Mouse (Mus musculus) CH12.LX (cell line): Measurements from ENCODE around the gene Dnaaf2. TPM values are rescaled to one million over a fixed set of nuclear protein-coding genes. Genes with fewer than 3 reads are reported as not detected.

Experiments used
- DNase-seq: peaks from one replicate; pipeline ENCODE4 v3.0.0-alpha.2; 2013; ENCODE audit errors: extremely low read depth
- H3K27ac ChIP-seq: 2 replicates; pipeline ENCODE4 v1.5.1; 2012; ENCODE audit warnings: low read depth, mild to moderate bottlenecking, control low read depth, moderate library complexity; ENCODE audit not compliant: insufficient read depth
- H3K27me3 ChIP-seq: replicated peaks from 2 replicates; pipeline ENCODE3; 2012; ENCODE audit warnings: inconsistent platforms
- H3K36me3 ChIP-seq, 2 experiments: replicated peaks in 1 of 2; 2 replicates each; pipeline versions ENCODE3 to v1.6.1; 2012; ENCODE audit warnings: inconsistent platforms in 1 of 2, low read length in 1 of 2, mild to moderate bottlenecking in 1 of 2, mixed read lengths in 1 of 2, moderate library complexity in 1 of 2; ENCODE audit not compliant: control insufficient read depth in 1 of 2, insufficient read depth in 1 of 2
- H3K4me1 ChIP-seq, 2 experiments: 2 replicates each; pipeline ENCODE4 v1.6.1; 2012; ENCODE audit warnings: inconsistent platforms in 1 of 2, moderate library complexity in 1 of 2; ENCODE audit not compliant: insufficient read depth in 2 of 2, control insufficient read depth in 1 of 2
- H3K4me2 ChIP-seq: 2 replicates; pipeline ENCODE4 v1.6.1; 2012; ENCODE audit warnings: low read depth, mild to moderate bottlenecking, control low read depth; ENCODE audit not compliant: poor library complexity, insufficient read depth, severe bottlenecking
- H3K4me3 ChIP-seq, 3 experiments: fragments of 150-350 bp in 1 of 3; sonication (generic) in 1 of 3; replicated peaks in 1 of 3; 2 replicates each; pipeline versions ENCODE3 to v1.5.1; 2011 to 2012; ENCODE audit warnings: low read depth in 2 of 3, low read length in 2 of 3, mild to moderate bottlenecking in 2 of 3, moderate library complexity in 2 of 3, control low read depth in 1 of 3, improper control_type of control experiment in 1 of 3, inconsistent platforms in 1 of 3, mixed read lengths in 1 of 3; ENCODE audit not compliant: poor library complexity in 1 of 3
- H3K79me2 ChIP-seq: replicated peaks from 2 replicates; pipeline ENCODE4 v1.6.1; 2012; ENCODE audit warnings: mild to moderate bottlenecking, moderate library complexity; ENCODE audit not compliant: control insufficient read depth, poor library complexity, insufficient read depth, severe bottlenecking; ENCODE audit errors: extremely low read depth
- H3K9ac ChIP-seq: 2 replicates; pipeline ENCODE4 v1.6.1; 2012; ENCODE audit warnings: low read depth, mild to moderate bottlenecking, control low read depth, moderate library complexity; ENCODE audit not compliant: insufficient read depth
- H3K9me3 ChIP-seq: replicated peaks from 2 replicates; pipeline ENCODE3; 2012; ENCODE audit warnings: low read length, inconsistent platforms, mixed read lengths
- CHD2 ChIP-seq: IDR thresholded peaks from 2 replicates; pipeline ENCODE4 v1.6.1; 2011; ENCODE audit warnings: low read length, improper control_type of control experiment
- CTCF ChIP-seq, 2 experiments: IDR thresholded peaks in 1 of 2; conservative IDR thresholded peaks in 1 of 2; 2 replicates each; pipeline ENCODE4 v1.5.1; 2011 to 2012; ENCODE audit warnings: low read depth in 2 of 2, low read length in 2 of 2, improper control_type of control experiment in 1 of 2, inconsistent platforms in 1 of 2, mild to moderate bottlenecking in 1 of 2, moderate library complexity in 1 of 2
- NELFE ChIP-seq: IDR thresholded peaks from 2 replicates; pipeline ENCODE4 v1.6.1; 2011; ENCODE audit warnings: low read depth, low read length, improper control_type of control experiment
- POLR2A ChIP-seq: IDR thresholded peaks from 2 replicates; pipeline ENCODE4 v1.6.1; 2011; ENCODE audit warnings: low read depth, mild to moderate bottlenecking, improper control_type of control experiment, low read length
- POLR2AphosphoS2 ChIP-seq: IDR thresholded peaks from 2 replicates; pipeline ENCODE4 v1.6.1; 2011; ENCODE audit warnings: low read depth, low read length, improper control_type of control experiment
- TCF12 ChIP-seq: IDR thresholded peaks from 2 replicates; pipeline ENCODE4 v1.6.1; 2014; ENCODE audit warnings: low read depth, mild to moderate bottlenecking, inconsistent platforms, low read length, improper control_type of control experiment
- USF1 ChIP-seq: IDR thresholded peaks from 2 replicates; pipeline ENCODE4 v1.6.1; 2014; ENCODE audit warnings: low read depth, mild to moderate bottlenecking, inconsistent platforms, low read length, improper control_type of control experiment
- USF2 ChIP-seq: conservative IDR thresholded peaks from 2 replicates; pipeline ENCODE4 v1.6.1; 2011; ENCODE audit warnings: low read depth, low read length, improper control_type of control experiment
- ZKSCAN1 ChIP-seq: IDR thresholded peaks from 2 replicates; pipeline ENCODE4 v1.6.1; 2012; ENCODE audit warnings: low read depth, inconsistent platforms, low read length, improper control_type of control experiment, borderline replicate concordance
- dilution Hi-C: fragments of 300-500 bp; cut with MboI; formaldehyde crosslinking; loops from 2 replicates; pipeline ENCODE4 v1.14.3; 2020; ENCODE audit warnings: low sequenced_read_pairs; ENCODE audit not compliant: extremely low pct_unique_long_range_greater_than_20kb, extremely low pct_ligation_motif_present
- in situ Hi-C: fragments of 300-500 bp; cut with MboI; formaldehyde crosslinking; loops from 3 replicates; pipeline ENCODE4 v1.14.3; 2019; ENCODE audit warnings: low sequenced_read_pairs, low pct_ligation_motif_present, low pct_unique_long_range_greater_than_20kb, mixed read lengths
- polyA plus RNA-seq: library from polyadenylated mRNA; unstranded; fragments of >175 nt; gene quantifications from 2 replicates; pipeline ENCODE4 v1.2.1, GENCODE M21; 2012; ENCODE audit warnings: low read depth; ENCODE audit not compliant: insufficient read length
- total RNA-seq, 2 experiments: library from RNA; depleted of rRNA; stranded (reverse); fragments of 300-350 nt in 1 of 2; fragments of >200 nt in 1 of 2; gene quantifications; 2 replicates each; pipeline ENCODE4 v1.2.3; 2012 to 2014

Dnaaf2 gene
- total and polyA plus RNA-seq, 3 experiments: 3.7 to 26.6 (median 9.7) TPM

- Histone ChIP-seq H3K4me2 (peak overlapping the region; percentile 99; the same call in 1 of the 2 replicates), H3K79me2 (peaks cover 16% of the 10 kb centered on the region), H3K9ac (peak overlapping the region; percentile 84), H3K36me3 (peaks cover 19 to 27% of the 10 kb centered on the region in 2 experiments), H3K27ac (peak overlapping the region; percentile 88), H3K9me3 (no peaks in the 10 kb centered on the region), H3K27me3 (no peaks in the 10 kb centered on the region), H3K4me1 (peaks cover 4 to 8% of the 10 kb centered on the region in 2 experiments; a peak in 3 of 4 replicates), H3K4me3 (peak overlapping the region; percentile 87 to 99 (median 95))
- dilution Hi-C loops (no loop called here), in situ Hi-C loops (no loop called here)
- TF ChIP-seq ZKSCAN1 (no peak), POLR2AphosphoS2 (peak; percentile 93; the same call in 1 of the 2 replicates)
- no peak for DNase-seq
Observed at GRCm38 (mm10) chr12:69158366-69158764, 39.9 kb downstream of the Dnaaf2 start.

DNA sequence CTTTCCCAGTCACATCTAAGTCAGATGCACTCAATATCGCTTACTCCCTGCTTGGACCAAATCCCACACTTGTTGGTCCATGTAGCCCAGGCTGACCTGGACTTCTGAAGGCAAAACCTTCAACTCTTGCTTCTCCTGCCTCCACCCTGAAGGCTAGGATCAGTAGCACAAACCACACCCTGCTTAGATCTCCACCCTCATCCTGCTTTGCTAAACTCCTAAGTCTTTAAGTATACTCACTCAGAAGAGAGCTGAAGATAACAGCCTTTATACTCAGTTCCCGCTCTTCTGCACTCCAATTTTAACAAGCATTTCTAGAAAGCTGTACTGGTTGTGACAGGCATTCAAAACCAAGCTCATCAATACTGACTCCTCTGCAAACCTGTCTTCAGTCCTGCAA, 41.1 kb downstream of the Dnaaf2 start:
- peaks cover 4 to 8% of the 10 kb centered on the region in 2 experiments; a peak in 3 of 4 replicates for H3K4me1 ChIP-seq
- H3K9me3 ChIP-seq: no peaks in the 10 kb centered on the region
- peak overlapping the region; percentile 84; the same call in 1 of the 2 replicates for H3K9ac ChIP-seq
- no peak for DNase-seq
- peaks cover 16% of the 10 kb centered on the region for H3K79me2 ChIP-seq
- dilution Hi-C loops: no loop called here
- TF ChIP-seq TCF12: no peak
- peak; percentile 35; the same call in 1 of the 2 replicates for TF ChIP-seq POLR2A
- 0 out of 2 replicates have a peak, but pooled peaks have one; percentile 18 for TF ChIP-seq NELFE
- peaks cover 19 to 27% of the 10 kb centered on the region in 2 experiments for H3K36me3 ChIP-seq
- H3K27ac ChIP-seq: no peak overlapping the region
- in situ Hi-C loops: no loop called here
- peak overlapping the region in 2 of 3 experiments; percentile 95 to 99 for H3K4me3 ChIP-seq
- peak overlapping the region; percentile 99 for H3K4me2 ChIP-seq
- no peaks in the 10 kb centered on the region for H3K27me3 ChIP-seq

GRCm38 (mm10) chr12:69156436-69156835, 41.8 kb downstream of the Dnaaf2 start:
- H3K79me2 ChIP-seq: peaks cover 16% of the 10 kb centered on the region
- TF ChIP-seq USF2: no peak
- no peak for TF ChIP-seq CTCF (conservative IDR thresholded peaks at IDR 0.05 in 1 of 2, IDR thresholded peaks at IDR 0.05 in 1 of 2; ENCODE audit: low read depth in 2 of 2, low read length in 2 of 2)
- no peak for TF ChIP-seq TCF12
- TF ChIP-seq USF1: no peak
- peak; percentile 73 for TF ChIP-seq CHD2
- no peaks in the 10 kb centered on the region for H3K9me3 ChIP-seq
- peaks cover 4 to 8% of the 10 kb centered on the region in 2 experiments; a peak in 3 of 4 replicates for H3K4me1 ChIP-seq
- H3K4me3 ChIP-seq: no peak overlapping the region
- dilution Hi-C loops (no loop called here), in situ Hi-C loops (no loop called here)
- no peak overlapping the region for H3K27ac ChIP-seq
- no peak overlapping the region for H3K9ac ChIP-seq
- no peak overlapping the region for H3K4me2 ChIP-seq
- H3K27me3 ChIP-seq: no peaks in the 10 kb centered on the region
- no peak for DNase-seq
- H3K36me3 ChIP-seq: peaks cover 19 to 27% of the 10 kb centered on the region in 2 experiments
